Mouse (Mus musculus) 3T3-L1 (cell line): ENCODE results near the gene Ppfibp2.
A peak's percentile ranks its signal among the peaks of the same experiment; 100 is the strongest.

Experiments
- DNase-seq: peaks from one replicate; pipeline ENCODE4 v3.0.0-alpha.2; 2015; ENCODE audit warnings: low read depth, low spot score

Gene Ppfibp2

GRCm38 (mm10) chr7:107594857-107595402 is at the start of gene Ppfibp2:
Gene Ppfibp2 (plus strand): TSS chr7:107595207.
- no peak for DNase-seq

GRCm38 (mm10) chr7:107547872-107548271 is 47.1 kb upstream of the Ppfibp2 start:
- no peak for DNase-seq

DNA sequence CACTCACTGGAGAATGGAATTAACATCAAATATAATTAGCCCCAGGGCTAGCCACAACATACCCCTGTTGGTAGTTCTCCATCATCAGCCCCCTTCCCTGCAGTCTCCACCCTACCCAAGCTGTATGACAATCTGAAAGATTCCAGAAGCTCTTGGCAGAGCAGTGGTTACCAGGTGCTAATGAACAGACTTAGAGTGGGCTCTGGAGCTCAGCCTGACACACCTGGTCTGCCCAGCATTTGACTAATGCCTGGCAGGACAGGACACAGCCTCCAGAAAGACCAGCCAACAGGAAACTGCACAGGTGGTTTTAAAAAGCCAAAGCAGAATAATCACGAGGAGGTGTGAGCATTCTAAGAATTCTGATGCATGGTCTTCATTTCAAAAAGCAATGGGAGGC is 41.5 kb upstream of the Ppfibp2 start:
- no peak for DNase-seq

- peak; percentile 4 for DNase-seq
Measured at GRCm38 (mm10) chr7:107555906-107556305, 39.1 kb upstream of the Ppfibp2 start.

DNA sequence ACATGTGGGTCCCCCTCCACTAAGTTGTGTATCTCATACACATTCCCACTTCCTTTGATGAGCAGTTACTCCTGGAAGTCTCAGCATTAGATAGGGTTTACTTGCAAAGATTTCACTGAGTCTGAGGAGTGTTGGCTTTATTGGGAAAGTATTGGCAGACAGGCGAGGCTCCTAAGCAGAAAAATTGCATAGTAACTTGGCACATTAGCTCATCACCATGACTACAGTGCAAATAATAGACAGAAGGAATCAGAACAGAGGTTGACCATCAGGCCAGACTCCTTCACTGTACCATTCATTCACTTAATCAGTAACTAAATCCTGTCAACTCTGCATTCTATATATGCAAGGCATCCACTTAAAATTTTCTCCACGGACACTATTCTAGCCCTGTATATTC is 34.3 kb upstream of the Ppfibp2 start:
- DNase-seq: no peak

GRCm38 (mm10) chr7:107561584-107561983 is 33.4 kb upstream of the Ppfibp2 start:
- DNase-seq: no peak

GRCm38 (mm10) chr7:107563727-107564126 is 31.3 kb upstream of the Ppfibp2 start:
- DNase-seq: no peak

DNA sequence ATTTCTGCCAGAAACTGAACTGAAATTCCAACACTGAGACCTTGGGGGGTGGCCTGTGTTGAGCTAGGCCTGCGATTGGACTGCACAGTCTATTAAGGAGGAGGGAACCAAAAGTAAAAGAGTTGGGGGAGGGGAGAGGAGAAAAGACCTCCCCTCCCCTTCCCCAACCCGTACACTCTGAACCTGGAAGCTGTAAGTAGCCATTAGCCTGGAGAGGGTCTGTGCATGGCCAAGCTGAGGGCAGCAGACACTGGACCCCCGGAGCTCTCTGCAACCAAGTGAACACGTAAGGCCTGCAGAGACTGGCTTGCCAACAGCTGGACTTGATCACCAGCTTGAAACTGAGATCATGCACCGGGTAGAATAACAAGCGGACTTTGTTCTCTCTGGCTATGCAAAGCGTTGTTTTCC is 27.7 kb upstream of the Ppfibp2 start, which contains the start of gene Olfml1:
Gene Olfml1 (plus strand): TSS at position 186 of the 411 bp plus-strand sequence.
- DNase-seq: no peak

DNA sequence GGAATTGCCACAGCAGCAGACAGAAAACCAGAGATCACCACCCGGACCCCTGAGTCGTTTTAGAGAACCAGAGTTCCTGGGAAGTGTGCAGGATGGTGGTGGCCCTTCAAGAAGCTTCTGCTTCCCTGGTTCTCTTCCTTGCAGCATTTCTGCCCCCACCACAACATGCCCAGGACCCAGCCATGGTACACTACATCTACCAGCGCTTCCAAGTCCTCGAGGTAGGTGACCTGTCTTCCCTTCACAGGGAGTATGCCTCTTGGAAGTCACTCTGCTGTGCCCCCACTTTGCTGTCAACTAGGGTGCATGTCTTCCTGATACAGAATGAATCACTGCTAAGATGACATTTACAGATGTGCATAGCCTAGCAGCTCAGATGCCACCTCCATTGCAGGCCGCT is 27.3 kb upstream of the Ppfibp2 start:
- no peak for DNase-seq

DNA sequence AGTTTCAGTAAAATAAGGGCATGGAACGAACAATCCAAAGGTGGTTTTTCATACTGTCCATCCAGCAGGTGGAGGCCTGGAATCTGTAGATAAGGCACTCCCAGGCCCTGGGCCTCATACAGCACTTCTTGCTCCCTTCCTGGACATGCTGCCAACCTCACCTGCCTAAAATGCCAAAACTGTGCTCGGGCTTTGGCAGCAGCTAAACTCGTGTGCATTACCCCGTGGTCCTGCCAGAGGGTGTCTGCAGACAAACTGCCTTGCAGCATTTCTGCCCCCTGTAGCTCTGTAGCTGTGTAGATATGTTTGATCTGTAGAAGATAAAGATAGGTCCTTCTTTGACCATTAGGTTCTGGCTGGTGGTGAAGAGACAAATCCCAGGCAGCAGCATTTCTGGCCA is 26.0 kb upstream of the Ppfibp2 start:
- no peak for DNase-seq

DNA sequence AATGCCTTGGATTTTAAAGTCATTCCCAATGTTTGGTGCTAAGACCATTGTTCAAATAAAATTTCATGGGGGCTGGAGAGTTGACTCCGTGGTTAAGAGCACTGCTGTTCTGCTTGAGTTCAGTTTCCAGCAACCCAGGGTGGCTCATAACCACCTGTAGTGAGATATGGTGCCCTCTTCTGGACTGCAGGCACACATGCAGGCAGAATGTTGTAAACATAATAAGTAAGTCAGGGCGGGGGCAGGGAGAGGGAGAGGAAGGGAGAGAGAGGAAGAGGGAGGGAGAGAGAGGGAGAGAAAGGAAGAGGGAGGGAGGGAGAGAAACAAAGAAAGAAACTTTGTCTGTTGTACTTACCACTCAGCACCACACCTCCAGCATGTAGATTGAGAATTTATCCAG is 21.2 kb upstream of the Ppfibp2 start:
- DNase-seq: no peak

DNA sequence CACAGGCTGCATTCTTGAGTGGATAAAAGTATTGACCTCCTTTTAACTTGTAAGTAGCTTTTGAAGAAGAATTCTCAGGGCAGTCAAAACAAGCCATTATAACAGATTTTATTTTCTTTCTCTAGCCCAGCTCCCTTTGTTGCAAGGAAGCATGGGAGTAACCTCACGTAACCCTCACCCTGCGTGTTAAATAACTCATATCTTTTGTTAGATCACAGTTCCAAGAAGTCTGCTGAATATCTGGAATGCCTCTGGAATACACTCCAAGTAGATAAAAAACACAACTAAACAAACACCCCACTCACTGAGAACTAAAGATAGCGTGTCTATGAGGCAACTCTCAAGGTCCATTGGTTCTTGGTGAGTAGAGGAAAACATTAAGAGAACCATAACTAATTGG is 20.7 kb upstream of the Ppfibp2 start:
- DNase-seq: no peak

DNA sequence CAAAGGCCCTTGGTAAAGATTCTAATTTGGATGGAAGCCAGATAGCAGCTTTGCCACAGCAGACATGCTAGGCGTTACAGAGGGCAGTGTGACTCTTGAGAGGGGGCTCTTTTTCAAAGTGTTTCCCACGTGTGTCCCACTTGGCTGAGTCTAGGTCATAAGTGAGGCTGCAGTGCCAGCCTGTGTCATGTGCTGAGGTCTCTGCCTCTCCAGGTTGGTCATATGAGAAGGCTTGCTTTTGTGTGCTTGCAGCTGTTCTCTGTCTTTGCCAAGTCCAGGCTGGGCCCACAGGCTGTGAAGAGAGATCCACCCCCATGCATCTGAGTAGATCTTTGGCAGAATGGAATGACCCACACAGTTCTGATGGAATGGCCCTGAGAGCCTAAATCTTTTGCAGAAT is 2.4 kb upstream of the Ppfibp2 start:
- DNase-seq: no peak

DNA sequence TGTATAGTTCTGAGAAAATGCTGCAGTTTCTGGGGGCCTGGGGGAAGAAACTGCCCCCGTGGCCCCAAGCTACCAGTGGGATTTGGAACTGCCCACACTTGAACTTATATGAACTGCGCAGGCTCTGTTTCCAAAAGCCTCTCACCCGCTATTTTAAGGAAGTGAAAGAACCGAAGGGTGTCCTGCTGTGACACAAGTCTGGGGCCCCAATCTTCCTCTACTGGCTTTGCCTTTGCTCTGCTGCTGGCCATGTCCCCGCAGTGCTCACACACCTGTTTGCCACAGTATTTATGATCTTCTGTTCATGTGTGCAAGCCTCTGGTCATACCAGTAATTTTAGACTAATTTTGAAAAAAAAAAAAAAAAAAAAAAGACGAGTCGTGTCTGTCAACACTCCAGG is 1.1 kb upstream of the Ppfibp2 start:
- no peak for DNase-seq

DNA sequence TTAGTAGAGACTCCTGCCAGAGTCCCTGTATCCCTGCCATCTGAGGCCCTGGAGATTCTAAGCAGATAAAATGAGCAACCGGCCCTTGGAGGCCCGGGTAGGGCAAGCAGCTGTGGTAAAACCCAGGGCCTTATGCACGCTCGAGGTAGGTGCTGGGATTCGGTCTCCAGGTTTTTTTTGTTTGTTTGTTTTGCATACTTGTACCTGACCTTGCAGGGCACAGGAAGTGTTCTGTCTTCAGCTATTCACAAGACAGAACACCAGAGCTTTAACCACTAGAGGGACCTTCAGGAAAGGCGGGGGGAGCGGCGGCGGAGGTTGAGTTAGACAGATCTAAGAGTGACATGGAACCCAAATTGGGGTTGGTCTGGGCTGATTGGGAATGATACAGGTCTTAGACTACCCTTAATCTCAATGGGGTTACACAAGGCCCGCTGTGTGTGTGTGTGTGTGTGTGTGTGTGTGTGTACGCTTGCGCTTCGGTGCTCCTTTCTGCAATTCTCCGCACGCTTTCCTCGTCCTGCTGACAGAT is 616 bp upstream of the Ppfibp2 start:
- DNase-seq: no peak

GRCm38 (mm10) chr7:107595426-107595825 is 419 bp downstream of the Ppfibp2 start:
- no peak for DNase-seq

GRCm38 (mm10) chr7:107596753-107597152 is 1.7 kb downstream of the Ppfibp2 start:
- no peak for DNase-seq

DNA sequence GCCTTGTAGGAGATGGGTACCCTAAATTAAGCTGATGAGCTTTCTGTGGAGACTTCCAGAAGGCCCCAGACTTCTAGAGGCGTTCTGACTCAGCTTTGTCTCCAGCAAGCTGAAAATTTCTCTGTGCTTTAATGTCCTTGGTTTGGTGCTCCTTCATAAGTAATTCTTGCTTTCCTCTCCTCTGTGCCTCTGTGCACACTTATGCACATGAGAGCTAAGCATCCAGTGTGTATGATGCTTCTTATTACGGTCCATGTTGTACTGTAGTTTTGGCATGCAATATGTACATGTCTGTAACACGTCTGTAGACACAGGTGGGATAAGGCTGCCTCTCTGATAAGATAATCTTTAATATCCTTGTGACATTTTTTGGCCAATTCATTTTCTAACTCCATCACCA is 2.9 kb downstream of the Ppfibp2 start:
- no peak for DNase-seq

GRCm38 (mm10) chr7:107600651-107601050 is 5.6 kb downstream of the Ppfibp2 start:
- DNase-seq: no peak

GRCm38 (mm10) chr7:107602505-107602904 is 7.5 kb downstream of the Ppfibp2 start:
- DNase-seq: no peak

GRCm38 (mm10) chr7:107602913-107603312 is 7.9 kb downstream of the Ppfibp2 start:
- no peak for DNase-seq

GRCm38 (mm10) chr7:107607766-107608165 is 12.8 kb downstream of the Ppfibp2 start:
- DNase-seq: no peak

GRCm38 (mm10) chr7:107609622-107610255 is 14.7 kb downstream of the Ppfibp2 start:
- no peak for DNase-seq
